Mouse (Mus musculus) midbrain, embryonic 14.5 days (tissue): ENCODE results near the gene Rnf103. TPM values are rescaled to one million over a fixed set of nuclear protein-coding genes. Genes with fewer than 3 reads are reported as not detected.

Experiments used
- ATAC-seq: fragments of 200-750 bp; cut with Nextera tagmentation; 2 replicates; pipeline ENCODE4 v1.8.0; 2017; ENCODE audit warnings: moderate number of reproducible peaks, moderate library complexity; ENCODE audit not compliant: low FRiP score, low TSS enrichment
- DNase-seq: peaks from one replicate; pipeline ENCODE4 v3.0.0-alpha.2; 2015
- H3K27ac ChIP-seq: fragments of 300-500 bp; sonication (generic); replicated peaks from 2 replicates; pipeline ENCODE4 v1.5.1; 2014; ENCODE audit warnings: mild to moderate bottlenecking, low read depth, low read length, moderate library complexity
- H3K27me3 ChIP-seq: fragments of 300-500 bp; sonication (generic); 2 replicates; pipeline ENCODE4 v1.6.1; 2014; ENCODE audit warnings: low read length, control low read depth, mixed read lengths; ENCODE audit not compliant: control insufficient read depth, insufficient read depth
- H3K36me3 ChIP-seq: fragments of 300-500 bp; sonication (generic); 2 replicates; pipeline ENCODE4 v1.6.1; 2014; ENCODE audit warnings: low read length, control low read depth; ENCODE audit not compliant: control insufficient read depth, insufficient read depth
- H3K4me1 ChIP-seq: fragments of 300-500 bp; sonication (generic); 2 replicates; pipeline ENCODE4 v1.6.1; 2014; ENCODE audit warnings: mild to moderate bottlenecking, antibody characterized with exemption, low read length, control low read depth; ENCODE audit not compliant: control insufficient read depth, insufficient read depth
- H3K4me2 ChIP-seq: fragments of 300-500 bp; sonication (generic); 2 replicates; pipeline ENCODE4 v1.6.1; 2014; ENCODE audit warnings: mild to moderate bottlenecking, low read length, moderate library complexity
- H3K4me3 ChIP-seq: fragments of 300-500 bp; sonication (generic); replicated peaks from 2 replicates; pipeline ENCODE4 v1.5.1; 2014; ENCODE audit warnings: low read depth, low read length
- H3K9ac ChIP-seq: fragments of 300-500 bp; sonication (generic); replicated peaks from 2 replicates; pipeline ENCODE4 v1.6.1; 2014; ENCODE audit warnings: mild to moderate bottlenecking, low read length, moderate library complexity
- H3K9me3 ChIP-seq: fragments of 300-500 bp; sonication (generic); 2 replicates; pipeline ENCODE4 v1.6.1; 2016; ENCODE audit warnings: low read length, control low read depth, mixed read lengths; ENCODE audit not compliant: control insufficient read depth
- WGBS: fragments of 180-500 bp; shearing (Covaris S2); extraction: QIAGEN DNeasy Blood & Tissue Kit; methylation state at CpG from one replicate; pipeline ENCODE4 v1.1.7; 2014; 5-methylcytosine and 5-hydroxymethylcytosine counted together
- polyA plus RNA-seq: library from polyadenylated mRNA; unstranded; fragments of >200 nt; fragmentation: Nextera tagmentation; extraction: Ambion mirVana; gene quantifications from 2 replicates; pipeline ENCODE4 v1.2.1, GENCODE M21; 2014

The Rnf103 gene
- polyA plus RNA-seq, 1 experiment from 2014 or later: 34.5 TPM

- 76% methylated on average over 4 of the region's 4 CpGs for WGBS
- H3K27ac ChIP-seq: no peak overlapping the region
- peaks cover 44% of the 10 kb centered on the region for H3K36me3 ChIP-seq
- H3K9me3 ChIP-seq: no peaks in the 10 kb centered on the region
- no peaks in the 10 kb centered on the region for H3K4me1 ChIP-seq
- no peak overlapping the region for H3K4me3 ChIP-seq
- H3K4me2 ChIP-seq: no peak overlapping the region
- DNase-seq (no peak), ATAC-seq (no peak)
- H3K27me3 ChIP-seq: no peaks in the 10 kb centered on the region
- H3K9ac ChIP-seq: no peak overlapping the region
Observed at GRCm38 (mm10) chr6:71503001-71503400, 9.3 kb downstream of the Rnf103 start.

- H3K27ac ChIP-seq: no peak overlapping the region
- no peak overlapping the region for H3K4me2 ChIP-seq
- ATAC-seq: no peak
- H3K4me1 ChIP-seq: no peaks in the 10 kb centered on the region
- peaks cover 47% of the 10 kb centered on the region for H3K36me3 ChIP-seq
- no peak overlapping the region for H3K9ac ChIP-seq
- no peaks in the 10 kb centered on the region for H3K9me3 ChIP-seq
- no peak overlapping the region for H3K4me3 ChIP-seq
- DNase-seq: no peak
- no peaks in the 10 kb centered on the region for H3K27me3 ChIP-seq
Observed at GRCm38 (mm10) chr6:71503670-71504069, 10.0 kb downstream of the Rnf103 start.

GRCm38 (mm10) chr6:71504091-71504490 lies 10.4 kb downstream of the Rnf103 start:
- DNase-seq (no peak), ATAC-seq (no peak)
- 87% methylated on average over 4 of the region's 4 CpGs for WGBS

GRCm38 (mm10) chr6:71505671-71506070 lies 12.0 kb downstream of the Rnf103 start:
- H3K27ac ChIP-seq: no peak overlapping the region
- no peaks in the 10 kb centered on the region for H3K9me3 ChIP-seq
- H3K27me3 ChIP-seq: no peaks in the 10 kb centered on the region
- DNase-seq: no peak
- H3K4me1 ChIP-seq: no peaks in the 10 kb centered on the region
- WGBS: 92% methylated on average over 2 of the region's 2 CpGs
- H3K4me2 ChIP-seq: no peak overlapping the region
- H3K9ac ChIP-seq: no peak overlapping the region
- H3K36me3 ChIP-seq: peaks cover 52% of the 10 kb centered on the region
- H3K4me3 ChIP-seq: no peak overlapping the region
- no peak for ATAC-seq

More at GRCm38 (mm10) chr6:71504091-71504490, 10.4 kb downstream of the Rnf103 start:
- peaks cover 46% of the 10 kb centered on the region for H3K36me3 ChIP-seq
- H3K4me1 ChIP-seq: no peaks in the 10 kb centered on the region
- H3K4me2 ChIP-seq: no peak overlapping the region
- no peak overlapping the region for H3K9ac ChIP-seq
- H3K27me3 ChIP-seq: no peaks in the 10 kb centered on the region
- H3K9me3 ChIP-seq: no peaks in the 10 kb centered on the region
- H3K4me3 ChIP-seq: no peak overlapping the region
- H3K27ac ChIP-seq: no peak overlapping the region

- H3K27me3 ChIP-seq: no peaks in the 10 kb centered on the region
- 92% methylated on average over 4 of the region's 4 CpGs for WGBS
- ATAC-seq: no peak
Observed at GRCm38 (mm10) chr6:71519476-71519875, 25.8 kb downstream of the Rnf103 start.

GRCm38 (mm10) chr6:71525556-71525955 lies 31.9 kb downstream of the Rnf103 start:
- H3K4me1 ChIP-seq: no peaks in the 10 kb centered on the region
- no peak overlapping the region for H3K4me2 ChIP-seq
- no peak overlapping the region for H3K27ac ChIP-seq
- no peak overlapping the region for H3K4me3 ChIP-seq
- no peaks in the 10 kb centered on the region for H3K36me3 ChIP-seq
- WGBS: 72% methylated on average over 3 of the region's 3 CpGs
- H3K9ac ChIP-seq: no peak overlapping the region
- no peaks in the 10 kb centered on the region for H3K9me3 ChIP-seq
- no peaks in the 10 kb centered on the region for H3K27me3 ChIP-seq
- DNase-seq (no peak), ATAC-seq (no peak)

More at GRCm38 (mm10) chr6:71519476-71519875, 25.8 kb downstream of the Rnf103 start:
- Histone ChIP-seq H3K9ac (no peak overlapping the region), H3K27ac (no peak overlapping the region), H3K9me3 (no peaks in the 10 kb centered on the region), H3K4me3 (no peak overlapping the region), H3K36me3 (0 out of 2 replicates have a peak, but pooled peaks cover 5% of the 10 kb centered on the region), H3K4me1 (no peaks in the 10 kb centered on the region), H3K4me2 (no peak overlapping the region)
- DNase-seq: no peak

- 89% methylated on average over 10 of the region's 10 CpGs for WGBS
- no peaks in the 10 kb centered on the region for H3K36me3 ChIP-seq
- no peak for ATAC-seq
Observed at GRCm38 (mm10) chr6:71527056-71527455, 33.4 kb downstream of the Rnf103 start.

GRCm38 (mm10) chr6:71527826-71528225 lies 34.1 kb downstream of the Rnf103 start:
- H3K27ac ChIP-seq: no peak overlapping the region
- no peaks in the 10 kb centered on the region for H3K36me3 ChIP-seq
- H3K4me2 ChIP-seq: no peak overlapping the region
- no peak overlapping the region for H3K9ac ChIP-seq
- H3K4me1 ChIP-seq: no peaks in the 10 kb centered on the region
- no peaks in the 10 kb centered on the region for H3K27me3 ChIP-seq
- no peak overlapping the region for H3K4me3 ChIP-seq
- 92% methylated on average over 9 of the region's 9 CpGs for WGBS
- DNase-seq: no peak
- no peak for ATAC-seq
- no peaks in the 10 kb centered on the region for H3K9me3 ChIP-seq

More at GRCm38 (mm10) chr6:71527056-71527455, 33.4 kb downstream of the Rnf103 start:
- DNase-seq: no peak
- Histone ChIP-seq H3K4me1 (no peaks in the 10 kb centered on the region), H3K27me3 (no peaks in the 10 kb centered on the region), H3K4me3 (no peak overlapping the region), H3K9me3 (no peaks in the 10 kb centered on the region), H3K9ac (no peak overlapping the region), H3K27ac (no peak overlapping the region), H3K4me2 (no peak overlapping the region)

GRCm38 (mm10) chr6:71530176-71530575 lies 36.5 kb downstream of the Rnf103 start:
- no peak for ATAC-seq
- 91% methylated on average over 8 of the region's 8 CpGs for WGBS
- H3K27ac ChIP-seq: no peak overlapping the region
- H3K4me3 ChIP-seq: no peak overlapping the region
- no peak overlapping the region for H3K9ac ChIP-seq
- no peaks in the 10 kb centered on the region for H3K36me3 ChIP-seq
- H3K9me3 ChIP-seq: no peaks in the 10 kb centered on the region
- no peaks in the 10 kb centered on the region for H3K4me1 ChIP-seq
- no peaks in the 10 kb centered on the region for H3K27me3 ChIP-seq
- no peak for DNase-seq
- no peak overlapping the region for H3K4me2 ChIP-seq
